Mouse (Mus musculus) yolk sac, embryonic 10.5 days (tissue): ENCODE measurements at regions not wholly inside any gene's neighbourhood (a gene's known extent, or its start where the extent isn't known, plus 50 kb on each side); places are given as distances from the start of the nearest gene placed in this dataset.

Experiments used
- DNase-seq: peaks from one replicate; pipeline ENCODE4 v3.0.0-alpha.2; 2017; ENCODE audit warnings: low spot score

GRCm38 (mm10) chr3:34868698-34869409 is 218.6 kb downstream of the Sox2 start:
- no peak for DNase-seq

- no peak for DNase-seq
These were observed 219.7 kb downstream of the Sox2 start for GRCm38 (mm10) chr3:34869911-34870310.

GRCm38 (mm10) chr3:34885137-34885536 is 234.9 kb downstream of the Sox2 start:
- no peak for DNase-seq

GRCm38 (mm10) chr3:34893381-34893780 is 243.2 kb downstream of the Sox2 start:
- no peak for DNase-seq

GRCm38 (mm10) chr3:34903106-34903505 is 252.9 kb downstream of the Sox2 start:
- DNase-seq = no peak

- DNase-seq = no peak
These were observed 258.3 kb downstream of the Sox2 start for GRCm38 (mm10) chr3:34908489-34908888.

GRCm38 (mm10) chr3:34909350-34909749 is 259.1 kb downstream of the Sox2 start:
- DNase-seq = no peak

- no peak for DNase-seq
These were observed 268.2 kb downstream of the Sox2 start for GRCm38 (mm10) chr3:34918326-34918932.

GRCm38 (mm10) chr3:34920497-34920896 is 270.3 kb downstream of the Sox2 start:
- DNase-seq = peak; percentile 7

GRCm38 (mm10) chr3:34949867-34950266 is 299.7 kb downstream of the Sox2 start:
- peak; percentile 3 for DNase-seq

- DNase-seq = no peak
These were observed 306.0 kb downstream of the Sox2 start for GRCm38 (mm10) chr3:34956183-34956582.

- DNase-seq = no peak
These were observed 308.9 kb downstream of the Sox2 start for GRCm38 (mm10) chr3:34959044-34959521.

- no peak for DNase-seq
These were observed 316.2 kb downstream of the Sox2 start for GRCm38 (mm10) chr3:34966442-34966841.

GRCm38 (mm10) chr3:34967911-34968310 is 317.7 kb downstream of the Sox2 start:
- no peak for DNase-seq

- no peak for DNase-seq
These were observed 321.3 kb downstream of the Sox2 start for GRCm38 (mm10) chr3:34971536-34971935.

- no peak for DNase-seq
These were observed 324.2 kb downstream of the Sox2 start for GRCm38 (mm10) chr3:34974371-34974770.
